ENCODE assay signal across 7 mouse cellular contexts in the genomic region with DNA sequence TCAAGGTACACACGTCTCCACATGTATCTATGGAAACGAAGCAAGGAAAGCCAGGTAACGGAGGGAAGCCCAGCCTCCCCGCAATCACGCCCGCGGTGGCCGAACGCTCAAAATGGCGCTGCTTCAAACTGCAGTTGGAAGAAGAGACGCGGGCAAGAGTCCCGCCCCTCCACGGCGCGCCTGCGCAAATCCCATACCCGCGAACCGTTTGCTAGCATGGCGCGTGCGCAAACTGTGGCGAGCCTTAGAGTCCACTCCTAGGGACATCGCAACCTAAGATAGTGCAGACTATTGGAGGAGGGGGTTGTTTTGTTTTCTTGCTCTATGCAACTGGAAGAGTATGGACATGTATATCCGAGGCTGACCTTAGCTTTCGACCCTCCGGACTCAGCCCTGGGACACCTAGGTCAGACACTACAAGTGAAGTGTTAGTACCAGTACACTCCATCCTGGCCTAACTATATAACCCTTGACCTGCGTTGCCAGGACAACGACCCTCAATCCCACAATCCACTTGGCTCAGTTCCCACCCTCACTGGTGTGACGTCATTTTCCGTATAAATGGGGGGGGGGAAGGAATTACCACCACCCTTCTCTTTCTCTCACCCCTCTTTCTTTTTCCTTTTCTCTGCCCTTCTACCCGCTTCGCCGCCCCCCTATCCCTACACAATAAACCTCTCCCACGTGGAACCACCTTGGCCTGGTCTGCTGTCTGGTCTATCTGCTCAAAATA. TPM values are rescaled to one million over a fixed set of nuclear protein-coding genes. Genes with fewer than 3 reads are reported as not detected.
DNase-seq lines count a peak whose midpoint lies in the region; ATAC-seq lines count a peak whose summit lies in the region.

Gene Pspc1 (minus strand): TSS at position 117 of the 733 bp plus-strand sequence.

- H3K27me3 ChIP-seq in intestine, embryonic 15.5 days (replicated peaks), result no peaks in the 10 kb centered on the region
- no peaks in the 10 kb centered on the region for H3K27me3 ChIP-seq in midbrain, embryonic 10.5 days (ENCODE audit: low read depth, poor library complexity, severe bottlenecking)

- peak within 1 kb of the TSS; percentile 85 for H3K4me3 ChIP-seq in intestine, embryonic 15.5 days (replicated peaks)
- H3K4me3 ChIP-seq in midbrain, embryonic 10.5 days, result peak within 1 kb of the TSS; percentile 72

- peak within 1 kb of the TSS; percentile 91 for H3K9ac ChIP-seq in intestine, embryonic 15.5 days

- H3K4me2 ChIP-seq in intestine, embryonic 15.5 days (replicated peaks), result peak within 1 kb of the TSS; percentile 71

- ATAC-seq in intestine, embryonic 15.5 days, result peak; percentile 99

- peaks cover 14% of the 10 kb centered on the region; the same call in 1 of the 2 replicates for H3K4me1 ChIP-seq in intestine, embryonic 15.5 days (replicated peaks)
- H3K4me1 ChIP-seq in midbrain, embryonic 10.5 days, result peaks cover 24% of the 10 kb centered on the region

- peak within 1 kb of the TSS; percentile 93 for H3K27ac ChIP-seq in intestine, embryonic 15.5 days
- H3K27ac ChIP-seq in midbrain, embryonic 10.5 days (replicated peaks), result peak within 1 kb of the TSS; percentile 96

- intact Hi-C loops in gastrocnemius, postnatal 36 days (cut with DNase I), result no loop called here
- intact Hi-C loops in left cerebral cortex, postnatal 25 days (cut with DNase I), result loop anchor here (2.0 kb wide), 2 partner anchors 108 to 110 kb away; partner anchors contain the start of genes Mphosph8 and Zmym2

- WGBS in intestine, embryonic 15.5 days, result under 1% methylated on average over 36 of the region's 36 CpGs
- WGBS in midbrain, embryonic 10.5 days, result under 1% methylated on average over 36 of the region's 36 CpGs

- no peaks in the 10 kb centered on the region for H3K36me3 ChIP-seq in intestine, embryonic 15.5 days
- peaks cover 27% of the 10 kb centered on the region for H3K36me3 ChIP-seq in midbrain, embryonic 10.5 days

- peak; percentile 98 for DNase-seq in adrenal gland, adult 2 months
- peak; percentile 96 for DNase-seq in embryo, embryonic 11.5 days (ENCODE audit: low read depth, low spot score)
- peak; percentile 95 for DNase-seq in gastrocnemius, postnatal 36 days
- DNase-seq in left cerebral cortex, postnatal 25 days (ENCODE audit: low spot score in 2 of 2), result peak; percentile 98
- DNase-seq in midbrain, embryonic 10.5 days (ENCODE audit: low spot score), result peak; percentile 99
- peak; percentile 97 for DNase-seq in right cerebral cortex, postnatal 4 days

- H3K9me3 ChIP-seq in intestine, embryonic 15.5 days, result no peaks in the 10 kb centered on the region
- H3K9me3 ChIP-seq in midbrain, embryonic 10.5 days (replicated peaks), result no peaks in the 10 kb centered on the region

RNA-seq across cellular contexts. Expression of gene Pspc1, which starts in this region (rescaled TPM):
- total RNA-seq in adrenal gland, adult 2 months (2021), result 10 to 100 TPM; 26.4 to 28.6 TPM
- 3.5 and 3.7 TPM in 2 replicates for polyA plus RNA-seq in adrenal gland, adult 2 months (2012; rRNA removed)
- 1 to 10 TPM; 6.3 to 8.8 TPM for total RNA-seq in gastrocnemius, postnatal 36 days (2021)
- 20.5 and 24.7 TPM in 2 replicates for polyA plus RNA-seq in intestine, embryonic 15.5 days (2015; fragmentation: Nextera tagmentation; extraction: Ambion mirVana)
- total RNA-seq in left cerebral cortex, postnatal 25 days (2021), result 10 to 100 TPM; 54.3 to 63.4 TPM
- polyA plus RNA-seq in midbrain, embryonic 10.5 days (2016; fragmentation: Nextera tagmentation; extraction: Ambion mirVana), result 43.1 and 44.5 TPM in 2 replicates

Comparison
In these comparisons a context has a peak if more than half of its experiments do, and no peak if none do; other contexts are left out.
1. Peak in every context shown above with its lines: DNase-seq, ATAC-seq, H3K4me3 ChIP-seq and H3K27ac ChIP-seq.